Mouse (Mus musculus) neutrophil, adult 65 days (primary cell): ENCODE data around the gene Hoxb5. TPM values are rescaled to one million over a fixed set of nuclear protein-coding genes. Genes with fewer than 3 reads are reported as not detected.

Experiments
- total RNA-seq: library from RNA; stranded (reverse); gene quantifications from 2 replicates; pipeline ENCODE4 v1.2.4, GENCODE M21; 2023

Hoxb5 gene
- total RNA-seq: not detected in 2 replicates

GRCm38 (mm10) chr11:96303151-96304099 is at the start of gene Hoxb5:
Hoxb5 (plus strand) TSS chr11:96303336.

GRCm38 (mm10) chr11:96270996-96271540 is 32.1 kb upstream of the Hoxb5 start, which contains the start of gene Hoxb9:
Hoxb9 (plus strand) TSS chr11:96271457.

GRCm38 (mm10) chr11:96281855-96282570 is 21.1 kb upstream of the Hoxb5 start, which contains the start of gene Hoxb8:
Hoxb8 (plus strand) TSS chr11:96281905.

GRCm38 (mm10) chr11:96285771-96286738 is 17.1 kb upstream of the Hoxb5 start, which contains the start of gene Hoxb7:
Hoxb7 (plus strand) TSS chr11:96286623.

DNA sequence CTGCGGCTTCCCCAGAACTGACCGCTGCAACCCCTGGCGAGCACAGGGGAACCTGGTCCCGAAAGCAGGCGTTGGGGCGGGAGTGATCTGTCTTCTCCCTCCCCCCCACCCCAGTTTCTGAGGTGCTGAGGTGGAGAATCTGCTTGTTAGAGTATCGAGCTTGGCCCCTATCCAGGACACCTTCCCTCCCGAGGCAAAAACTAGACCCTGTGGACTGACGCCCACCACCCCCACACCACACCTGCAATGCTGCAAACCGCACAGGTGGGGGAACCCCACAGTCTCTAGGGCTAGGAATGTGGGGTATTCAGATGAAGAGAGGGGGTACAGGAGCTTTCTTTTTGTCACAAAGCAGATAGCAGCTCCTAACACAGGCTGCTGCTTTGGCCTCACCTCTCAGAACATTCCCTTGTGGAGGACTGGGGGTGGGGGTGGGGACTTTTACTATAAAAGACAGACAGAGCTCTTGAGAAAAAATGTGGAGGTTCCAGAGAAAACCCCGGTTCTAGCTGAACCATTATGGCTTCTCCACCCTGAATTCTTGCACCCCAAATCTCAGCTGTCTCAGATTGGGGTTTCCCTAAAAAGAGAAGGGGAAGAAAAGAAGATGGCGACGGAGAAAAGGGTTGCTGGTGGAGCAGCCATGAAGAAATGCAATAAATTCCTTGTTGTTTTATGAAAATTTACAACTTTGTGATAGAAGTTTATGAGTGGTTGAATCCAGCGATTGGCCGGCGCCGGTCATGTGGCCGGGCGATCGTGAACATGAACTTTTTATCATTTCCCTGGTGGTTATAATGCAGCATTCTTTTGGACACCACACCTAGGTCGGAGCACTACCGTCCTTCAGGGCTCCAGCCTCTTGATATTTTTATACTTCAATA is 11.2 kb upstream of the Hoxb5 start, which contains the start of gene Hoxb6:
Gene Hoxb6 (plus strand): TSS at position 796 of the 884 bp plus-strand sequence.

GRCm38 (mm10) chr11:96317608-96318367 is 14.7 kb downstream of the Hoxb5 start, which contains the start of gene Hoxb4:
Hoxb4 (plus strand) TSS chr11:96318267.

DNA sequence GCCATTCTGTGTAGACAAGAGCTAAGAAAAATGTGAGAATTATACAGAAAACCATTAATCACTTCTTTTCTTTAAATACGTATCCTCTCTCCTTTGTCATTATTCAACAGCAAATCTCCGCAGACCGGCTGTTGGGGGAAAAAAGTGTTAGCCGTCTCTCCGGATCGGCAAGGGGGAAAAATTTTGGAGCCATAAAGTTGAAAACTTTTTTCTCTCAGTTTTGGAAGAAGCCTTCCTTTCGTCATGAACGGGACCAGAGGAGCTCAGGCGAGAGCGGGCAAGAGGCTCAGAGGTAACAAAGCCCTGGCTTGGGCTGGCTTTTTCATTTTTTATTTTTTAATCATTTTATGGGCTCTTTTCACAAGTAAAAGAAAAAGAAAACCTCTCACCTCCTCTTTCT is 20.0 kb downstream of the Hoxb5 start, which contains the start of gene Hoxb3:
Gene Hoxb3 (plus strand): TSS at position 173 of the 400 bp plus-strand sequence.

GRCm38 (mm10) chr11:96350341-96350624 is 47.1 kb downstream of the Hoxb5 start, which contains the start of gene Hoxb2:
Hoxb2 (plus strand) TSS chr11:96350525.

Other genes starting within 250 kb of the Hoxb5 start
- 33.2 and 47.0 TPM in 2 replicates for gene Ube2z, start 237.9 kb upstream of the Hoxb5 start, total RNA-seq
- gene Atp5g1, start 227.7 kb upstream of the Hoxb5 start, total RNA-seq: 55.7 and 68.4 TPM in 2 replicates
- not detected in 2 replicates for gene Calcoco2, start 191.4 kb upstream of the Hoxb5 start, total RNA-seq
- not detected in 2 replicates for gene Ttll6, start 169.6 kb upstream of the Hoxb5 start, total RNA-seq
- gene Hoxb13, start 109.0 kb upstream of the Hoxb5 start, total RNA-seq: not detected in 2 replicates
- gene Hoxb9, start 31.9 kb upstream of the Hoxb5 start, total RNA-seq: not detected in 2 replicates
- gene Hoxb8, start 21.4 kb upstream of the Hoxb5 start, total RNA-seq: not detected in 2 replicates
- not detected in 2 replicates for gene Hoxb7, start 16.7 kb upstream of the Hoxb5 start, total RNA-seq
- not detected in 2 replicates for gene Hoxb6, start 10.9 kb upstream of the Hoxb5 start, total RNA-seq
- gene Hoxb4, start 14.9 kb downstream of the Hoxb5 start, total RNA-seq: 2.0 and 2.7 TPM in 2 replicates
- gene Hoxb3, start 20.0 kb downstream of the Hoxb5 start, total RNA-seq: 0.51 and 0.98 TPM in 2 replicates
- not detected in 2 replicates for gene Hoxb2, start 47.2 kb downstream of the Hoxb5 start, total RNA-seq
- 0.51 and 0.75 TPM in 2 replicates for gene Hoxb1, start 62.4 kb downstream of the Hoxb5 start, total RNA-seq
- 0.20 TPM in 1 of 2 replicates, not detected in the other for gene Skap1, start 161.3 kb downstream of the Hoxb5 start, total RNA-seq